Mouse (Mus musculus) layer of hippocampus, postnatal 10 days (tissue): ENCODE results near the gene Jaml. TPM values are rescaled to one million over a fixed set of nuclear protein-coding genes. Genes with fewer than 3 reads are reported as not detected.

Source experiments
- DNase-seq, 2 experiments: peaks; one replicate each; pipeline ENCODE4 v3.0.0; 2021; ENCODE audit warnings: low spot score in 2 of 2
- total RNA-seq, 2 experiments: library from RNA; stranded (reverse); gene quantifications; 2 replicates each; pipeline ENCODE4 v1.2.3; 2021

The Jaml gene
- total RNA-seq, 2 experiments from 2014 or later = not detected

- no peak for DNase-seq
These were observed 1.1 kb upstream of the Jaml start for GRCm38 (mm10) chr9:45077859-45078258.

GRCm38 (mm10) chr9:45083132-45083531, 4.1 kb downstream of the Jaml start:
- no peak for DNase-seq

GRCm38 (mm10) chr9:45084556-45084955, 5.6 kb downstream of the Jaml start:
- no peak for DNase-seq

GRCm38 (mm10) chr9:45085741-45086690, 7.0 kb downstream of the Jaml start:
- no peak for DNase-seq

GRCm38 (mm10) chr9:45088040-45088439, 9.1 kb downstream of the Jaml start:
- DNase-seq = no peak

- DNase-seq = no peak
These were observed 11.8 kb downstream of the Jaml start for GRCm38 (mm10) chr9:45090811-45091210.

- DNase-seq = no peak
These were observed 13.7 kb downstream of the Jaml start for GRCm38 (mm10) chr9:45092641-45093040.

- DNase-seq = no peak
These were observed 16.4 kb downstream of the Jaml start for GRCm38 (mm10) chr9:45095149-45095937.

GRCm38 (mm10) chr9:45097877-45098276, 18.9 kb downstream of the Jaml start:
- DNase-seq = no peak

- no peak for DNase-seq
These were observed 19.4 kb downstream of the Jaml start for GRCm38 (mm10) chr9:45098426-45098825.

GRCm38 (mm10) chr9:45102528-45102927, 23.5 kb downstream of the Jaml start:
- DNase-seq = no peak

- no peak for DNase-seq
These were observed 24.4 kb downstream of the Jaml start for GRCm38 (mm10) chr9:45103211-45103979.

- DNase-seq = no peak
These were observed 26.8 kb downstream of the Jaml start for GRCm38 (mm10) chr9:45105596-45106374.

- DNase-seq = peak in 1 of 2 experiments; percentile 70
These were observed 36.7 kb downstream of the Jaml start for GRCm38 (mm10) chr9:45115706-45116105.

- DNase-seq = no peak
These were observed 37.8 kb downstream of the Jaml start for GRCm38 (mm10) chr9:45116819-45117218.

GRCm38 (mm10) chr9:45117741-45118431, 38.9 kb downstream of the Jaml start, which contains the start of gene Scn2b:
TSS of gene Scn2b (plus strand) at chr9:45117782.
- peak in 1 of 2 experiments; percentile 45 for DNase-seq

GRCm38 (mm10) chr9:45118552-45118951, 39.6 kb downstream of the Jaml start:
- DNase-seq = no peak

- DNase-seq = no peak
These were observed 40.5 kb downstream of the Jaml start for GRCm38 (mm10) chr9:45119316-45119953.

GRCm38 (mm10) chr9:45119954-45120530, 41.1 kb downstream of the Jaml start:
- no peak for DNase-seq
